Mouse (Mus musculus): ENCODE results near the gene S1pr2. TPM values are rescaled to one million over a fixed set of nuclear protein-coding genes. Genes with fewer than 3 reads are reported as not detected.
A peak's percentile ranks its signal among the peaks of the same experiment; 100 is the strongest.

Gene S1pr2
- polyA plus RNA-seq, 1 experiment: 3.4 TPM

- H3K27me3 ChIP-seq (ENCODE audit: control insufficient read depth, insufficient read depth, low read length): no peaks in the 10 kb centered on the region
- H3K36me3 ChIP-seq (ENCODE audit: control insufficient read depth, insufficient read depth, low read length): no peaks in the 10 kb centered on the region
- H3K27ac ChIP-seq (ENCODE audit: insufficient read depth, low read length): no peak overlapping the region
- TF ChIP-seq POLR2A (IDR thresholded peaks at IDR 0.05; ENCODE audit: low read depth, low read length) (no peak), CTCF (IDR thresholded peaks at IDR 0.05; ENCODE audit: extremely low read depth, insufficient read depth, insufficient read length, insufficient replicate concordance) (no peak)
- DNase-seq (ENCODE audit: low read depth in 1 of 2, low spot score in 2 of 2): no peak
- H3K4me3 ChIP-seq (ENCODE audit: extremely low read depth, insufficient read depth, insufficient read length): no peak overlapping the region
- H3K4me1 ChIP-seq (ENCODE audit: control insufficient read depth, insufficient read depth, insufficient read length): no peaks in the 10 kb centered on the region
- 46% methylated on average over 5 of the region's 5 CpGs for WGBS
These were observed 9.8 kb downstream of the S1pr2 start for GRCm38 (mm10) chr9:20966747-20967146.

- no peak overlapping the region for H3K27ac ChIP-seq (ENCODE audit: insufficient read depth, low read length)
- no peak for DNase-seq (ENCODE audit: low read depth in 1 of 2, low spot score in 2 of 2)
- WGBS: 66% methylated on average over 3 of the region's 3 CpGs
- H3K36me3 ChIP-seq (ENCODE audit: control insufficient read depth, insufficient read depth, low read length): no peaks in the 10 kb centered on the region
- H3K27me3 ChIP-seq (ENCODE audit: control insufficient read depth, insufficient read depth, low read length): no peaks in the 10 kb centered on the region
- H3K4me3 ChIP-seq (ENCODE audit: extremely low read depth, insufficient read depth, insufficient read length): no peak overlapping the region
- TF ChIP-seq CTCF (IDR thresholded peaks at IDR 0.05; ENCODE audit: extremely low read depth, insufficient read depth, insufficient read length, insufficient replicate concordance) (no peak), POLR2A (IDR thresholded peaks at IDR 0.05; ENCODE audit: low read depth, low read length) (no peak)
- no peaks in the 10 kb centered on the region for H3K4me1 ChIP-seq (ENCODE audit: control insufficient read depth, insufficient read depth, insufficient read length)
These were observed 10.6 kb downstream of the S1pr2 start for GRCm38 (mm10) chr9:20966008-20966407.

- WGBS: 90% methylated on average over 4 of the region's 4 CpGs
- TF ChIP-seq POLR2A (IDR thresholded peaks at IDR 0.05; ENCODE audit: low read depth, low read length) (no peak), CTCF (IDR thresholded peaks at IDR 0.05; ENCODE audit: extremely low read depth, insufficient read depth, insufficient read length, insufficient replicate concordance) (no peak)
- no peak for DNase-seq (ENCODE audit: low read depth in 1 of 2, low spot score in 2 of 2)
These were observed 11.0 kb downstream of the S1pr2 start for GRCm38 (mm10) chr9:20965606-20966005.

GRCm38 (mm10) chr9:20961557-20961956 is 15.0 kb downstream of the S1pr2 start:
- no peak overlapping the region for H3K4me3 ChIP-seq (ENCODE audit: extremely low read depth, insufficient read depth, insufficient read length)
- WGBS: 17% methylated on average over 9 of the region's 9 CpGs
- no peak overlapping the region for H3K27ac ChIP-seq (ENCODE audit: insufficient read depth, low read length)
- no peaks in the 10 kb centered on the region for H3K4me1 ChIP-seq (ENCODE audit: control insufficient read depth, insufficient read depth, insufficient read length)
- H3K36me3 ChIP-seq (ENCODE audit: control insufficient read depth, insufficient read depth, low read length): no peaks in the 10 kb centered on the region
- no peak for DNase-seq (ENCODE audit: low read depth in 1 of 2, low spot score in 2 of 2)
- no peaks in the 10 kb centered on the region for H3K27me3 ChIP-seq (ENCODE audit: control insufficient read depth, insufficient read depth, low read length)
- TF ChIP-seq POLR2A (IDR thresholded peaks at IDR 0.05; ENCODE audit: low read depth, low read length): no peak

More at GRCm38 (mm10) chr9:20965606-20966005, 11.0 kb downstream of the S1pr2 start:
- Histone ChIP-seq H3K4me1 (ENCODE audit: control insufficient read depth, insufficient read depth, insufficient read length) (no peaks in the 10 kb centered on the region), H3K4me3 (ENCODE audit: extremely low read depth, insufficient read depth, insufficient read length) (no peak overlapping the region), H3K36me3 (ENCODE audit: control insufficient read depth, insufficient read depth, low read length) (no peaks in the 10 kb centered on the region), H3K27ac (ENCODE audit: insufficient read depth, low read length) (no peak overlapping the region), H3K27me3 (ENCODE audit: control insufficient read depth, insufficient read depth, low read length) (no peaks in the 10 kb centered on the region)

- TF ChIP-seq POLR2A (IDR thresholded peaks at IDR 0.05; ENCODE audit: low read depth, low read length): no peak
- no peak for TF ChIP-seq CTCF (IDR thresholded peaks at IDR 0.05; ENCODE audit: extremely low read depth, insufficient read depth, insufficient read length, insufficient replicate concordance)
- Histone ChIP-seq H3K4me3 (ENCODE audit: extremely low read depth, insufficient read depth, insufficient read length) (no peak within 1 kb of the TSS), H3K27me3 (ENCODE audit: control insufficient read depth, insufficient read depth, low read length) (no peaks in the 10 kb centered on the region), H3K4me1 (ENCODE audit: control insufficient read depth, insufficient read depth, insufficient read length) (no peaks in the 10 kb centered on the region), H3K27ac (ENCODE audit: insufficient read depth, low read length) (no peak within 1 kb of the TSS), H3K36me3 (ENCODE audit: control insufficient read depth, insufficient read depth, low read length) (no peaks in the 10 kb centered on the region)
- no peak for DNase-seq (ENCODE audit: low read depth in 1 of 2, low spot score in 2 of 2)
- 94% methylated on average over 2 of the region's 2 CpGs for WGBS
These were observed 17.1 kb downstream of the S1pr2 start, which contains the start of gene Dnmt1 for GRCm38 (mm10) chr9:20959430-20959938. Dnmt1 (minus strand) TSS chr9:20959888.

GRCm38 (mm10) chr9:20956989-20957388 is 19.6 kb downstream of the S1pr2 start:
- no peak overlapping the region for H3K4me3 ChIP-seq (ENCODE audit: extremely low read depth, insufficient read depth, insufficient read length)
- 89% methylated on average over 3 of the region's 3 CpGs for WGBS
- DNase-seq (ENCODE audit: low read depth in 1 of 2, low spot score in 2 of 2): no peak
- no peaks in the 10 kb centered on the region for H3K4me1 ChIP-seq (ENCODE audit: control insufficient read depth, insufficient read depth, insufficient read length)
- TF ChIP-seq POLR2A (IDR thresholded peaks at IDR 0.05; ENCODE audit: low read depth, low read length) (no peak), CTCF (IDR thresholded peaks at IDR 0.05; ENCODE audit: extremely low read depth, insufficient read depth, insufficient read length, insufficient replicate concordance) (no peak)
- H3K27me3 ChIP-seq (ENCODE audit: control insufficient read depth, insufficient read depth, low read length): no peaks in the 10 kb centered on the region
- no peak overlapping the region for H3K27ac ChIP-seq (ENCODE audit: insufficient read depth, low read length)
- no peaks in the 10 kb centered on the region for H3K36me3 ChIP-seq (ENCODE audit: control insufficient read depth, insufficient read depth, low read length)

- no peaks in the 10 kb centered on the region for H3K36me3 ChIP-seq (ENCODE audit: control insufficient read depth, insufficient read depth, low read length)
- peak overlapping the region; percentile 96 for H3K4me3 ChIP-seq (ENCODE audit: extremely low read depth, insufficient read depth, insufficient read length)
- DNase-seq (ENCODE audit: low read depth in 1 of 2, low spot score in 2 of 2): peak; percentile 94
- no peaks in the 10 kb centered on the region for H3K27me3 ChIP-seq (ENCODE audit: control insufficient read depth, insufficient read depth, low read length)
- H3K27ac ChIP-seq (ENCODE audit: insufficient read depth, low read length): peak overlapping the region; percentile 87
- H3K4me1 ChIP-seq (ENCODE audit: control insufficient read depth, insufficient read depth, insufficient read length): no peaks in the 10 kb centered on the region; the same call in none of the 2 replicates
- WGBS: under 1% methylated on average over 51 of the region's 51 CpGs
- TF ChIP-seq POLR2A (IDR thresholded peaks at IDR 0.05; ENCODE audit: low read depth, low read length) (peak; percentile 31; the same call in 1 of the 2 replicates), CTCF (IDR thresholded peaks at IDR 0.05; ENCODE audit: extremely low read depth, insufficient read depth, insufficient read length, insufficient replicate concordance) (no peak)
These were observed 23.9 kb downstream of the S1pr2 start for GRCm38 (mm10) chr9:20952520-20953227.
